Mouse (Mus musculus) gastrocnemius, adult 18-20 months (tissue): ENCODE measurements around the gene Supt5. TPM values are rescaled to one million over a fixed set of nuclear protein-coding genes. Genes with fewer than 3 reads are reported as not detected.
A peak's percentile ranks its signal among the peaks of the same experiment; 100 is the strongest.

ENCODE experiments used
- DNase-seq: peaks from one replicate; pipeline ENCODE4 v3.0.0; 2021; ENCODE audit warnings: low spot score
- total RNA-seq, 2 experiments: library from RNA; stranded (reverse); gene quantifications; 2 replicates each; pipeline ENCODE4 v1.2.3; 2021

The Supt5 gene
- total RNA-seq, 2 experiments from 2014 or later = 66.9 to 67.5 TPM

DNA sequence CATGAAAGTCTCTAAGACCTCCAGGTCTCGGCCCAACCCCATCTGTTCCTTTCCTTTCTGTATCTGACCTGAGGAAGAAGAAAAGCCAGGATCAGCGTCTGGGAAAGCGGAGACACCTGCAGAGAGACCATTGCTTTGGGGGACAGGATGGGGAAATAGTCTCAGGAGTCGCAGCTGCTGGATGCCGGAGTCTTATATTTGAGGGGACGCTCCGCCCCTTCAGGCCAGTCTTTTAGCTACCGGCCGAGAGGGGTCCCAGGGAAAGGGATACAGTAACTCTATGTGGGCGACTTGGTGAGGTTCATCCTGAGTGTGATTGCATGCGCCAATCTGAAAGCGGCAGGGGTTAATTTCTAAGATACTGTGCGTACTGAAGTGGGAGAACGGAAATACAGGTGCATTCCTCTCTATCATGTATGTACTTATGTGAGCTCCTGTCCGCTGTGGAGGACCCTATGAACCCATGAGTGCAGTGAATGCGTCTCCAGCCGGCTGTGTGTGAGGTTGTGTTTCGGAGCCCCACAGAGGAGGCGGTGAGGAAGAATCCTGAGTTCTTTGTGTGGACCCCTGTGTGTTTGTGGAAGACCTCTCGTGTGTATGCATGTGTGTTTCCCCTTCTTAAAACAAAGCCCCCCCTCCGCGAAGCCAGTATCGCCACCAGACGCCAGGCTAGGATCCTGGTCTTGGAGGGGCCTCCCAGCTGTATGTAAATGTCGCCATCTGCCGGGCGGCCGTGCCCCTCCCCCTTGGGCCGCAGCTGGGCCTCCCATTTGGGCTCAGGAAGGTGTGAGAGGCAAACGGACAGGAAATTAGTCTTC lies 36.7 kb downstream of the Supt5 start, which contains the start of gene Dll3:
Gene Dll3 (minus strand): TSS at position 623 of the 818 bp plus-strand sequence.
- peak; percentile 21 for DNase-seq

DNA sequence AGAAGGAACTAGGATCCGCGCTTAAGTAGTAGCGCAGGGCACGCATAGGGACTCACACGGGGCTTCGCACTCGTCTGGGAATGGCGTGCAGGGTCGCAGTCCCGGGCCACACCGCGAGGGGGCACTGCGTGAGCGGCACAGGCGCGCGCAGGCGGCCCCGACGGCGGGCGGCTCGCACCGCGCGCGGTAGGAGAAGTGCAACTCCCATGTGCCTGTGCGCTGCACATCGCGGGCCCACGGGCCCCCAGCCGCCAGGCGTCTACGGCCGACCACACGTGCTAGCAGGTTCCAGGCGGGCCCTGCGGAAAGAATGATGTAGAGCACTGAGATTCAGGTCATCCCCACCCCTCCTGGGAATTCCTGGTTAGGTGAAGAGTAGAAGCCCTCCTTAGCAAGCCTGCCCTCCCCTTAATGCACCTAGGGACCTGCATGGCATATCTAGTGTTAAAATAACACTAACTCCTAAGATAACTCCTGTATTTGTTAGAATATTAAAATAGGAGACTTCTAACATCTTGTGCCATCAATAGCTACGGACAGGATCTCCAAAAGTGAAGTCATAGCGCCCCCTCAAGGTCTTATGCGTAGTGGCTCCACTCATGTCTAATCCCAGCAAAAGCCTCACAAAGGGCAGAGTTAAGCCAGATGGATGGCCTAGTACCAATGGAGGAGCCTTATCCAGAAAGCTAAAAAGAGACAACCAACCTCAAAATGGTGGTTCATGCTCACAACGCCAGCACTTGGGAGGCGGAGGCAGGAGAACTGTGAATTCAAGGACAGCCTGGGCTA lies 39.5 kb downstream of the Supt5 start:
- DNase-seq = peak; percentile 36

DNA sequence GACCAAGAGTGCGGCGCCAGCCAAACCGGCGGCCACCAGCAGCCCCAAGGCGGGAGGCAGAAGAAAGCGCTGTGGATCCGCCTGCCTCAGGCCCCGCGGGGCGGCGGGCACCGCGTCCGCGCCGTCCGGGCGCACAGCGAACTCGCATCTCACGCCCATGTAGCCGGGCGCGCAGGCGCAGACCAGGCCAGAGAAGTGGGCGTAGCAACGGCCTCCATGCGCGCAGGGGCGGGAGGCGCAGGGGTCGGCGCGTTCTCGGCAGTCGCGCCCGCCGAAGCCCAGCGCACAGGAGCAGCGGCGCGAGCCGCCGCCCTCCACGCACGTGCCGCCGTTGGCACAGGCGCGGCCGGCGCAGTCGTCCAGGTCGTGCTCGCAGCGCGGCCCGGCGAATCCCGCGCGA lies 44.1 kb downstream of the Supt5 start:
- peak; percentile 30 for DNase-seq

DNA sequence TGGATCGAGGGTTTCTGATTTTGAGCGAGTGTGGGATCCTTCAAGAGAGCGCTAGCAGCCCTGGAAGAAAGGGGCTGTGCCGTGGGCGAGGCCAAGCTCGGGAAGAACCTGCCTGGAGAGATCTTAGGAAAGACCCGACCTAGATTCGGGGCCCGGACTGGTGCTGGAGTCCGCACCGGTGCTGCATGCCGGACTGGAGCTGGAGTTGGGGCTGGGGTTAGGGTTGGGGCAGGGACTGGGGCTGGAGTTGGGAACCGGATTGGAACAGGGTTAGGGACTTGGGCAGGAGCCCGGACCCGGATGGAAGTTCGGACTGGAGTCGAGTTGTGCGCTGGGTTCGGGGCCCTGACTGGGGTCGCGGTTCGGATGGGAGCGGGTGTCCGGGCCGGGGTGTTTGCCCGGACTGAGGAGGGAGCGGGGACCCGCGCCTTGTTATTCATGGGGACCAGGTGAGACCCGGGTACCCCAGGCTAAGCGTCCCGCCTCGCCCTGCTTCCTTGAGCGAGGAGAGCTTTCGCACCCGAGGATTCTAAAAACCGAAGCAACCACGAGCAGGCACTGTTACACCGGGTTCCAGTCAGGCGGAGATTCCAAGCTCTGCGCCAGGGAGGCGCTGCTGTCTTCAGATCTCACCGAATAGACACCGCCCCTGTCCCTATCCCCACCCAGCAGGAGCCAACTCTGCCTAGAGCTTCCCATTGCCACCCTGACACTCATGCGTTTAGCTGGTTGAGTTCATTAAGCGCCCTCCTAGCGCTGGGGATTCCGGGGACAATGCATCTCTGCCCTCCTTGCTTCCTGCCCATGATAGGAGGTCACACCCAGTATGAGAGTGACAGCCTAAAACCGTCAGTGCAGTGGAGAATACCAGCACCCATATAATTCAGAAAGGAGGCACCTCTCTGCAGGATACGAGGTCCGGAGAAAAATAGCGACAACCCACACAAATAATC lies 47.6 kb downstream of the Supt5 start, which contains the start of gene Selenov:
Gene Selenov (minus strand): TSS at position 549 of the 953 bp plus-strand sequence.
- DNase-seq = no peak

DNA sequence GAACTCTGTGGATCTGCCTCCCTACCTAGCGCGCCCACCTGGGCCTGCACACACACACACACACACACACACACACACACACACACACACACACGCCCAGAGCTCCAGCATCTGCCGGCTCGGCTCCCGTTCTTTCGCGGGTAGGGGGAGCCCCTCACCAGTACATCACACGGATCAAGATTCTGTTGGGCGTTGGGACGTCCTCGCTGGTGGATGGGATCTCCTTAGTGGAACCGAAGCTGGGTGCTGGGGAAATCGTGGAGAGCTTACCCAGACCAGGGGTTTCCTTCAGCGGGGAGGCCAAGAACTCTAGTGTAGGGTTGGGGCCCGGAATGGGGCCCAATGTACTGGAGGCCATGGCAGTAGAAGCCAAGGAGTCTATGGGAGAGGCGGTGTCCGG lies 48.4 kb downstream of the Supt5 start:
- no peak for DNase-seq

DNA sequence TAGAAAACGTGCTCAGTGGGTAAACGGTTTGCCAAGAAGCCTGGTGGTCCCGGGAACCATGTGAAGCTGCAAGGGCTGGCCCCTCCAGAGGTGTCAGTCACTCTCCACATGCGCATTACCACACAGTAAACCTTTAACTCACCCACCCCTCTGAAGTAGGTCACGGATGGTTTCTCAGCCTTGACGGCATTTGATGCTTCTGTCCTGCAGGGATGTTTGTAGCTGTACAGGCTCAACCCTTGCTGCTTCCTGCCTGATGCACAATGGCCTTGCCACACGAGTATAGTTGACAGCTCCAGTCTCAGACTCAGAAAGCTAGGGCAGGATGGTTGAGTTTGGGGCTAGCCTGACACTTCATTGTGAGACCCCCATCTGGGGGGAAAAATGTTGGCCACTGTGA lies 57.9 kb downstream of the Supt5 start:
- DNase-seq = no peak

DNA sequence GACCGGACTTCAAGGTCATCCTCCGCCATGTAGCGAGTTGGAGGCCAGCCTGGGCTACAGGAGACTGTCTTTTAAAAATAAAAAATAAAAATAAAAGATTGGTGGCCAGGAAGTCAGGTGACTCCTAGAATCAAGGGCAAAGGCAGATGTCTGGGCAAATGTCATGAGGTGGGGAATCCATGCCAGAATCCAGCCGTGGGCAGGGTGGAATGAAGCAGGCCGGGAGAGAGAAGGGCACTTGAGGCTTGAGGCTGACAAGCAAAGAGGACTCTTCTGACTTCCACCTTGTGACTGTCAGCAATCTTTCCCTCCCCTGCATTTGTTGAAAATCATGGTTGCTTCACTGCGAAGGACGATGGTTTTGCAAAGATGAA lies 60.3 kb downstream of the Supt5 start:
- DNase-seq = no peak

DNA sequence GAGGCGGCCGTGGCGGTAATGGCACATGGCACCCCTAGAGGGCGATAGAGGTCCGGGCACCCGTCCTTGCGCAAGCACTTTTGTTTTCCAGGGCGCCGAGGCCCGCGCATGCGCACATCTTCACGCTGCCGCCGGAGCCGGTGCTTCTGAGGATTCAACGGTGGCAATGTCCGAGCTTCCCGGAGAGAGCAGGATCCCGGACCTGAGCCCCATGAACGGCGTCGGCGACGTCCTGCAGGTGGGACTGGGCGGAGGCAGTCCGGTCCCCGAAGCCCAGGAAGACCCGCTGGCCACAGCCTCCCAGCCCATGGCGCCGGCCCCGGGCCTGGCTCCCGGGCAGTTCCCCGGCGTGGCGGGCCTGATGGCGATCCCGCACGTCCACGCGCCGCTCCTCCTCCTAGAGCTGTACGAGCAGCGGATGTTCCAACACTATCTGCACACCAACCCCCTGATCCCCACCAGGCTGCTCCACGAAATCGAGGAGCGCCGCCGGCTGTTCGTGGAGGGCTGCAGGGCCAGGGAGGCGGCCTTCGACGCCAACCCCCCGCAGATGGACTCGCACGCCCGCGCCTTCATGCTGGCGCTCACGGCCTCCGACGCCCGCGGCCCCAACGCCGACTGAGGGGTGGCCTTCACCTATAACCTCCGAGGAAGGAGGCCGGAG lies 60.8 kb downstream of the Supt5 start, which contains the start of gene Eid2b:
Gene Eid2b (plus strand): TSS at position 125 of the 664 bp plus-strand sequence.
- peak; percentile 94 for DNase-seq

DNA sequence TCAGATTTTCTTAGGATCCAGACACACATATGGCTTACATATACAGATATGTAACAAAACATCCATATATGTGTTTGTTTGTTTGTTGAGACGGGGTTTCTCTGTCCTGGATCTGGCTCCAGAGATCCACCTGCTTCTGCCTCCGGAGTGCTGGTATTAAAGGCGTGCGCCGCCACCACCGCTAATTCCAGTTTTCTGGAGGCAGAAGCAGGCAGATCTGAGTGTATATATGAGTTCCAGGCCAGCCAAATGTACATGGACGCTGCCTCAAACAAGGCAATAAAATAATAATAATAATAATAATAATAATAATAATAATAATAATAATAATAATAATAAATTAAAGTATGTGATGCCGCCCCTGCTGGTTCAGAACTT lies 61.3 kb downstream of the Supt5 start:
- DNase-seq = no peak

DNA sequence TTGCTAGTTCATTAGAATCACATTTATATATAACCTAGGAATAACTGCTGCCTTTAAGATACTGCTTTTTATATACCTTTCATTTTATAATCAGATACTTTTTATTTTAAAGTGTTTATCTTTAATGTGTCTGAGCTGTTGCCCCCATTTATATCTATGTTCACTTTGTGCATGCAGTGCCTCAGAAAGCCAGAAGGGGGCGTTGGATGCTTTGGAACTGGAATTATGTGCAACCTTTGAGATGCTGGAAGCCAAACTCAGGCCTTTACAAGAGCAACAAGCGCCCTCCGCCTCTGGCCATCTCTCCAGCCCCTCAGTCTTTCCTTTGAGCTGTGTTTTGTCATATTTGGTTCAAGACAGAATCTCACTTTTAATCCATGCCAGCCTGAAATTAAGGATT lies 66.8 kb downstream of the Supt5 start:
- no peak for DNase-seq

DNA sequence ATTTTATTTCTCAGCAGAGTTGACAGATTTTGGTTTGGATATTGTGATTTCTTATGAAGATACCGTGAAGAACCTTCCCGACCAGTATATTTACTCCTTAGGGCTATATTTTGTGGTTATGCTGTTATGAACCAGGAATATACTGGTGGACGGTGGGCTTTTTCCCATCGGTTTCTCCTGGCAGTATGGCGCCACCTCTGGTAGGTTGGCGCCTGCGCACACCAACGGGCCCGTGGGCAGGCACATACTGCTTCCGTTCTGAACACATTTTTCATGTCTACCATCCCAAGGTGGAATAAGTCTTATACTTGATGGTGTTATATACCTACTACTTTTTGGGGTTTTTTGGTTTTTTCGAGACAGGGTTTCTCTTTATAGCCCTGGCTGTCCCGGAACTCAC lies 69.2 kb downstream of the Supt5 start:
- DNase-seq = no peak

DNA sequence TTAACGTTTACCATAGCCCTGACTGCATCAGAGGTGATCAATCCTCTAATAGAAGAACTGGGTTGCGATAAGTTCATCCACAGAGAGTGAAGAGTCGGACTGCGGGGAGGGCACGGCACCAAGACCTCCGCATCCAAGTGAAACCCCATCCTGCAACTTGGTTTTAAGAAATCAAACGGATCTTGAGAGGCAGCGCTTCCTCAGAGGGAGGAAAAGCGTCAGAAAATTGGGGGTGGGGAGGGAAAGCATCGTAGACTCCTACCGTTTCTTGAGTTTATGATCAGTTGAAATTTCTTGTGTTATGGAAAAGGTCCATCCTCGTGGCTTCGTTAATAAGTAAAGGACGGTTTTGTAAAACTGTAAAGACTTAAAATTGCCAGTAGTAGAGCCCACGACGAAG lies 70.0 kb downstream of the Supt5 start:
- DNase-seq = no peak

DNA sequence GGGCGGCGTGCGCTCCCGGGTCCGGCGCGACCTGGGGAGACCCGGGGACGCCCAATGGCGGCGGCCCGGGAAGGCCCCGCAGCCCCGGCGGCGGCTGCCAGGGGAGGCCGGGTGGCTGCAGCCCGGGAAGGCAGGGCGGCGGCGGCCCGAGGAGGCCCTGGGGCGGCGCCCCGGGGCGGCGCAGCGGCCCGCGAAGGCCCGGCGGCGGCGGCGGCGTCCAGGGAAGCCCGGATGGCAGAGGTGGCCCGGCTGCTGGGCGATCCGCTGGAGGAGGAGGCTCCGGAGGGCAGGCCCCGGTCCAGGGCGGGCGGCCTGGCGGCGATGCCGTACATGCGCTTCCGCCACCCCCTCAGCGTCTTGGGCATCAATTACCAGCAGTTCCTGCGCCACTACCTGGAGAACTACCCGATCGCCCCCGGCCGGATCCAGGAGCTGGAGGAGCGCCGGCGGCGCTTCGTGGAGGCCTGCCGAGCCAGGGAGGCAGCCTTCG lies 70.5 kb downstream of the Supt5 start:
- peak; percentile 28 for DNase-seq

DNA sequence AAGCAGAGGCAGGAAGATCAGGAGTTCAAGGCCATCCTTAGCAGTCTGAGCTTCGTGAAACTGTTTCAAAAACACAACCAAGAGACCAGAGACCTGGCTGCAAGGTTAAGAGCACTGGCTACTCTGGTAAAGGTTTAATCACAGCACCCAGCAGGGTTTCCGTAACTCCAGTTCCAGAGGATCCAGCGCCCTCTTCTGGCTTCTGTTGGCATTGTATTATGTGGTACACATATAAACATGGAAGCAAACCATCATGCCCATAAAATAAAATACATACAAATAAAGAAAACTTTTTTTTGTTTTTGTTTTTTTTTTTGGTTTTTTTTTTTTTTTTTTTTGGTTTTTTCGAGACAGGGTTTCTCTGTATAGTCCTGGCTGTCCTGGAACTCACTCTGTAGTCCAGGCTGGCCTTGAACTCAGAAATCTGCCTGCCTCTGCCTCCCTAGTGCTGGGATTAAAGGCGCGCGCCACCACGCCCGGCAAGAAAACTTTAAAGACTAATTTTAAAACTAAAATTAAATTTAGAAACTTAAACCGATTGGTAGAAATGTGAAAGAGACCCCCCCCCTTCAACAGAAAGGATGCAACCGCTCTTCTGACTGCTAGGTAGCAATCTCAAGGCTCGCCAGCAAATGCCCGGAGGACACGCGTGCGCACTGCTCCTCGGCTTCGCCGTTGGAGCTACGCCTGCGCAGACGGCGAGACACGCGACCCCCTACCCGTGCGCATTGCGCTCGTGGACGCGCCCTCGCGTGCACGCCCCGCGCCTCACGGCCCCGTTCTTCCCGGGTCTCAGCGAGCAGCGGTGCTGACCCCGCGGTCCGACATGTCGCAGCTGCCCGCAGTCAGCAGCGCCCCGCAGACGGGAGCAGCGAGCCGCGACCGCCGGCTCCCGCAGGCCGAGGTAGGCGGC lies 71.2 kb downstream of the Supt5 start, which contains the start of gene Eid2:
Gene Eid2 (plus strand): TSS at position 753 of the 913 bp plus-strand sequence.
- peak; percentile 60 for DNase-seq

DNA sequence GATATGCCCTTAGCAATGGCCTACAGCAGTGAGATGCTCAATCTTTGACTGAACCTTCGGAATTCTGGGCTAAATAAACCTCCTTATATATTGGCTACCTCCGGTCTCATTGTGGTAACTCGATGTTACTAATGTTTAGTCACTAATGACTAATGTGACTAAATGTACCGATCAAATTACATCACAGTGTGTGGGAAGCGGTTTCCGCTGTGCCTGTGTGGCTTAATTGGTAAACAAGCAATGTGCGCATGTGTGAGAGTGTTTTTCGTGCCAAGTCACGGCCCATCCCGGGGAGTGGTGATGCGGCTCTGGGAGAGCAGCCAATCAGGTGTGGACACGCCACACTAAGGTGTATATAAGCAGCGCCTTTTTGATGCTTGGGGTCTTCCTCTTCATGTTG lies 73.2 kb downstream of the Supt5 start:
- no peak for DNase-seq
